Mouse (Mus musculus) testis, adult 2 months (tissue): ENCODE measurements around the gene Ildr2. TPM values are rescaled to one million over a fixed set of nuclear protein-coding genes. Genes with fewer than 3 reads are reported as not detected.
A peak's percentile ranks its signal among the peaks of the same experiment; 100 is the strongest.

Experiments
- H3K27ac ChIP-seq: fragments of 200-500 bp; 2 replicates; pipeline ENCODE4 v1.5.1; 2012; ENCODE audit warnings: low read depth, low read length; ENCODE audit not compliant: control insufficient read depth, insufficient read depth
- H3K27me3 ChIP-seq: fragments of 200-500 bp; 2 replicates; pipeline ENCODE4 v1.6.1; 2012; ENCODE audit warnings: mild to moderate bottlenecking, low read length, moderate library complexity; ENCODE audit not compliant: control insufficient read depth, insufficient read depth
- H3K36me3 ChIP-seq: fragments of 200-500 bp; 2 replicates; pipeline ENCODE4 v1.6.1; 2012; ENCODE audit warnings: mild to moderate bottlenecking, low read length; ENCODE audit not compliant: control insufficient read depth, insufficient read depth
- H3K4me1 ChIP-seq: fragments of 200-500 bp; 2 replicates; pipeline ENCODE4 v1.6.1; 2012; ENCODE audit warnings: low read length; ENCODE audit not compliant: control insufficient read depth, insufficient read depth
- H3K4me3 ChIP-seq: fragments of 200-500 bp; 2 replicates; pipeline ENCODE4 v1.5.1; 2012; ENCODE audit warnings: low read depth, mild to moderate bottlenecking, low read length, moderate library complexity, mixed read lengths; ENCODE audit not compliant: control insufficient read depth
- CTCF ChIP-seq: fragments of 200-500 bp; IDR thresholded peaks from 2 replicates; pipeline ENCODE4 v1.5.1; 2012; ENCODE audit warnings: low read depth, mild to moderate bottlenecking, inconsistent platforms, low read length, moderate library complexity; ENCODE audit not compliant: control insufficient read depth, insufficient read depth, insufficient replicate concordance
- POLR2A ChIP-seq: fragments of 200-500 bp; IDR thresholded peaks from 2 replicates; pipeline ENCODE4 v1.6.1; 2012; ENCODE audit warnings: low read depth, mild to moderate bottlenecking, inconsistent platforms, low read length, moderate library complexity; ENCODE audit not compliant: control insufficient read depth
- polyA plus RNA-seq: library from polyadenylated mRNA; depleted of rRNA; stranded (reverse); fragments of >200 nt; gene quantifications from 2 replicates; pipeline ENCODE4 v1.2.3, GENCODE M21; 2012

The Ildr2 gene
- polyA plus RNA-seq, 1 experiment, result 0.15 TPM

GRCm38 (mm10) chr1:166297499-166298111 lies 43.7 kb downstream of the Ildr2 start:
- TF ChIP-seq POLR2A, result no peak
- no peak for TF ChIP-seq CTCF
- H3K27me3 ChIP-seq, result no peaks in the 10 kb centered on the region
- no peaks in the 10 kb centered on the region for H3K36me3 ChIP-seq
- no peak overlapping the region for H3K4me3 ChIP-seq
- no peaks in the 10 kb centered on the region for H3K4me1 ChIP-seq
- H3K27ac ChIP-seq, result no peak overlapping the region

GRCm38 (mm10) chr1:166298884-166299283 lies 44.9 kb downstream of the Ildr2 start:
- Histone ChIP-seq H3K27ac (no peak overlapping the region), H3K36me3 (no peaks in the 10 kb centered on the region), H3K4me1 (no peaks in the 10 kb centered on the region), H3K27me3 (no peaks in the 10 kb centered on the region), H3K4me3 (no peak overlapping the region)
- TF ChIP-seq CTCF (no peak), POLR2A (no peak)

GRCm38 (mm10) chr1:166299821-166300220 lies 45.9 kb downstream of the Ildr2 start:
- no peak overlapping the region for H3K4me3 ChIP-seq
- TF ChIP-seq POLR2A, result no peak
- no peak for TF ChIP-seq CTCF
- no peaks in the 10 kb centered on the region for H3K27me3 ChIP-seq
- no peak overlapping the region for H3K27ac ChIP-seq
- no peaks in the 10 kb centered on the region for H3K36me3 ChIP-seq
- no peaks in the 10 kb centered on the region for H3K4me1 ChIP-seq

- H3K27ac ChIP-seq, result no peak overlapping the region
- TF ChIP-seq CTCF, result no peak
- TF ChIP-seq POLR2A, result no peak
- H3K27me3 ChIP-seq, result no peaks in the 10 kb centered on the region
- no peaks in the 10 kb centered on the region for H3K36me3 ChIP-seq
- H3K4me3 ChIP-seq, result no peak overlapping the region
- no peaks in the 10 kb centered on the region for H3K4me1 ChIP-seq
These were observed 46.6 kb downstream of the Ildr2 start for GRCm38 (mm10) chr1:166300526-166300925.

GRCm38 (mm10) chr1:166304352-166305240 lies 50.7 kb downstream of the Ildr2 start:
- TF ChIP-seq POLR2A (no peak), CTCF (no peak)
- H3K36me3 ChIP-seq, result no peaks in the 10 kb centered on the region
- H3K27ac ChIP-seq, result no peak overlapping the region
- peaks cover 11% of the 10 kb centered on the region for H3K4me1 ChIP-seq
- H3K27me3 ChIP-seq, result no peaks in the 10 kb centered on the region
- no peak overlapping the region for H3K4me3 ChIP-seq

GRCm38 (mm10) chr1:166308471-166308850 lies 54.5 kb downstream of the Ildr2 start:
- Histone ChIP-seq H3K27ac (no peak overlapping the region), H3K4me3 (peak overlapping the region; percentile 75), H3K27me3 (no peaks in the 10 kb centered on the region), H3K36me3 (no peaks in the 10 kb centered on the region), H3K4me1 (peaks cover 11% of the 10 kb centered on the region)
- TF ChIP-seq CTCF (no peak), POLR2A (no peak)
